Comparison of ENCODE assay signal across 8 mouse cellular contexts in the genomic region with DNA sequence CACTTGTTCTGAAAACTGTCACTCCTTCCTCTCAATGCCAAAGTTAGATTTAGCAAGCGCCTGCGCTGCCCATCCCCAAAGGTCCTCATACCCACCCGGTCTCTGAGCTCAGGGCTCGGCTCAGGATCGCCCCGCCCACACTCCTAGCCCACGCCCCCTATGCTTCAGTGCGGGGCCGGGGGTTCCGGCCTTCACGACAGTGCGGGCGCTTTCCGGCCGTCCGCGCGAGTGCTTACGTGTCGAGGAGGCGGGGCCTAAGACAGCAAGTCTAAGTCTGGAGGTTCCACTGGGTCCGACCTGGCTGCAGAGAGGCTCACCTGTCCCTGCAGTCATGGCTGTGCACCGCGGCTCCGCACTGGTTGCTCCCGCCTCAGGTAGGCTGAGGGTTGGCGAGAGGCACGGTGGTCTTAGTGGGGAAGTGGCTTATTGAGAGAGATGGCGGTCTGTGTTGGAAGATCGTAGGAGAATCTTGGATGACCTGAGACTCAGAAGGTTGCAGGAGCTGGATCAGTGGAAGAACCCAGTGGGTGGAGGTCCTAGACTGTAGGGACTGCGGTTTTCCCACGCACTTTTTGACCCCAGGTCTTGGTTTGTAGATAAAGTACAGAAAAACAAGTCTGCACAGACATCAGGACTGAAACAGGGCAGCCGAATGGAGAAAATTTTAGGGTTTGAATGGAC. TPM values are rescaled to one million over a fixed set of nuclear protein-coding genes. Genes with fewer than 3 reads are reported as not detected.
DNase-seq lines count a peak whose midpoint lies in the region; ATAC-seq and TF ChIP-seq lines count a peak whose summit lies in the region.

Gene Ggcx (plus strand): TSS at position 233 of the 681 bp plus-strand sequence.

- peak; percentile 51 for TF ChIP-seq POLR2A in olfactory bulb, adult 2 months (IDR thresholded peaks at IDR 0.05; ENCODE audit: insufficient read depth, low read depth, low read length)
- TF ChIP-seq POLR2A in thymus, adult 2 months (IDR thresholded peaks at IDR 0.05; ENCODE audit: control insufficient read depth, extremely low read depth, insufficient read depth, low read length, poor library complexity), result peak; percentile 49; the same call in 1 of the 2 replicates

- TF ChIP-seq CTCF in layer of hippocampus, adult 2 months (conservative IDR thresholded peaks at IDR 0.05), result no peak
- no peak for TF ChIP-seq CTCF in lung, embryonic 14.5 days (IDR thresholded peaks at IDR 0.05; ENCODE audit: low read depth)
- TF ChIP-seq CTCF in olfactory bulb, adult 2 months (IDR thresholded peaks at IDR 0.05; ENCODE audit: insufficient read depth, low read depth, low read length), result peak; percentile 11; the same call in 1 of the 2 replicates
- peak; percentile 68; the same call in 1 of the 2 replicates for TF ChIP-seq CTCF in thymus, adult 2 months (IDR thresholded peaks at IDR 0.05; ENCODE audit: borderline replicate concordance, control insufficient read depth, extremely low read depth, insufficient read depth, low read length, poor library complexity)

- H3K27me3 ChIP-seq in forebrain, embryonic 15.5 days, result no peaks in the 10 kb centered on the region
- H3K27me3 ChIP-seq in lung, embryonic 14.5 days (ENCODE audit: insufficient read depth, low read length), result no peaks in the 10 kb centered on the region
- no peaks in the 10 kb centered on the region for H3K27me3 ChIP-seq in thymus, adult 2 months (ENCODE audit: control insufficient read depth, insufficient read depth, low read length)

- 2% methylated on average over 33 of the region's 33 CpGs for WGBS in forebrain, embryonic 15.5 days
- 1% methylated on average over 33 of the region's 33 CpGs for WGBS in lung, embryonic 14.5 days
- under 1% methylated on average over 33 of the region's 33 CpGs for WGBS in olfactory bulb, adult 2 months
- 1% methylated on average over 33 of the region's 33 CpGs for WGBS in thymus, adult 2 months

- H3K36me3 ChIP-seq in forebrain, embryonic 15.5 days, result peaks cover 16% of the 10 kb centered on the region
- peaks cover 21% of the 10 kb centered on the region for H3K36me3 ChIP-seq in lung, embryonic 14.5 days (ENCODE audit: insufficient read depth)
- peaks cover 6% of the 10 kb centered on the region; the same call in 1 of the 2 replicates for H3K36me3 ChIP-seq in thymus, adult 2 months (ENCODE audit: control insufficient read depth, insufficient read depth, low read length)

- H3K9me3 ChIP-seq in forebrain, embryonic 15.5 days, result no peaks in the 10 kb centered on the region
- H3K9me3 ChIP-seq in lung, embryonic 14.5 days (ENCODE audit: low read depth, low read length), result no peaks in the 10 kb centered on the region

- ATAC-seq in forebrain, embryonic 15.5 days (replicated peaks), result peak; percentile 97
- ATAC-seq in lung, embryonic 14.5 days (ENCODE audit: insufficient read depth), result peak; percentile 95

- peak within 1 kb of the TSS; percentile 83 for H3K9ac ChIP-seq in forebrain, embryonic 15.5 days (replicated peaks)
- peak within 1 kb of the TSS; percentile 77 for H3K9ac ChIP-seq in lung, embryonic 14.5 days

- H3K27ac ChIP-seq in forebrain, embryonic 15.5 days (replicated peaks), result peak within 1 kb of the TSS; percentile 35; the same call in 1 of the 2 replicates
- peak within 1 kb of the TSS; percentile 92 for H3K27ac ChIP-seq in layer of hippocampus, adult 2 months
- H3K27ac ChIP-seq in lung, embryonic 14.5 days (ENCODE audit: low read depth), result peak within 1 kb of the TSS; percentile 21; the same call in 1 of the 2 replicates
- peak within 1 kb of the TSS; percentile 46; the same call in 1 of the 2 replicates for H3K27ac ChIP-seq in olfactory bulb, adult 2 months (ENCODE audit: insufficient read depth, low read depth, low read length)
- no peak within 1 kb of the TSS for H3K27ac ChIP-seq in thymus, adult 2 months (ENCODE audit: control insufficient read depth, insufficient read depth, low read length)

- H3K4me1 ChIP-seq in forebrain, embryonic 15.5 days, result peaks cover 26% of the 10 kb centered on the region
- peaks cover 7% of the 10 kb centered on the region; the same call in 1 of the 2 replicates for H3K4me1 ChIP-seq in lung, embryonic 14.5 days (ENCODE audit: insufficient read depth)
- peaks cover 7% of the 10 kb centered on the region for H3K4me1 ChIP-seq in olfactory bulb, adult 2 months (ENCODE audit: control insufficient read depth, insufficient read depth, low read length)
- H3K4me1 ChIP-seq in thymus, adult 2 months (replicated peaks; ENCODE audit: control insufficient read depth, insufficient read depth, low read length), result peaks cover 18% of the 10 kb centered on the region

- H3K4me2 ChIP-seq in forebrain, embryonic 15.5 days (replicated peaks), result peak within 1 kb of the TSS; percentile 69
- peak within 1 kb of the TSS; percentile 86 for H3K4me2 ChIP-seq in lung, embryonic 14.5 days

- peak within 1 kb of the TSS; percentile 75 for H3K4me3 ChIP-seq in forebrain, embryonic 15.5 days
- peak within 1 kb of the TSS; percentile 85 for H3K4me3 ChIP-seq in layer of hippocampus, adult 2 months
- H3K4me3 ChIP-seq in lung, embryonic 14.5 days (ENCODE audit: low read depth, low read length), result peak within 1 kb of the TSS; percentile 68
- peak within 1 kb of the TSS; percentile 96 for H3K4me3 ChIP-seq in olfactory bulb, adult 2 months (ENCODE audit: insufficient read depth, low read depth, low read length)
- peak within 1 kb of the TSS; percentile 72 for H3K4me3 ChIP-seq in thymus, adult 2 months (ENCODE audit: control insufficient read depth, insufficient read depth, low read length)

- DNase-seq in ES-CJ7 (ENCODE audit: low read depth, low spot score), result peak; percentile 98
- peak; percentile 92 for DNase-seq in cerebellum, adult 11 months
- peak; percentile 92 for DNase-seq in heart, postnatal 25 days (ENCODE audit: low spot score)
- peak; percentile 91 to 92 for DNase-seq in layer of hippocampus, adult 2 months (ENCODE audit: low spot score in 2 of 2)
- DNase-seq in lung, embryonic 14.5 days, result peak; percentile 99
- peak; percentile 96 for DNase-seq in thymus, adult 2 months

- intact Hi-C loops in heart, postnatal 25 days (cut with DNase I), result no loop called here

RNA-seq across cellular contexts. Expression of gene Ggcx, which starts in this region (rescaled TPM):
- 14.0 and 16.5 TPM in 2 replicates for polyA plus RNA-seq in forebrain, embryonic 15.5 days (2015; fragmentation: Nextera tagmentation; extraction: Ambion mirVana)
- 10 to 100 TPM; 33.3 to 35.0 TPM for total RNA-seq in heart, postnatal 25 days (2021)
- total RNA-seq in layer of hippocampus, adult 2 months (2021), result 10 to 100 TPM; 24.2 to 30.3 TPM
- 22.3 and 23.4 TPM in 2 replicates for polyA plus RNA-seq in lung, embryonic 14.5 days (2014; fragmentation: Nextera tagmentation; extraction: Ambion mirVana)
- not detected in 2 replicates for polyA plus RNA-seq in olfactory bulb, adult 2 months (2012; ENCODE audit: insufficient read depth, insufficient read length, low replicate concordance, missing spikeins)
- polyA plus RNA-seq in thymus, adult 2 months (2012; rRNA removed), result 14.0 and 15.3 TPM in 2 replicates

Comparison
In these comparisons a context has a peak if more than half of its experiments do, and no peak if none do; other contexts are left out.
1. CTCF ChIP-seq: peak in olfactory bulb, adult 2 months (single experiment) and thymus, adult 2 months (single experiment); none in layer of hippocampus, adult 2 months (single experiment) and lung, embryonic 14.5 days (single experiment).
2. Peak in every context shown above with its lines, with median percentiles within 50 percentile points of each other: DNase-seq and H3K4me3 ChIP-seq.